Mouse (Mus musculus): ENCODE measurements around the gene Ajuba.

- TF ChIP-seq MAFK (IDR thresholded peaks at IDR 0.05; ENCODE audit: insufficient read depth, low read depth, low read length): no peak
- no peak for TF ChIP-seq ZNF384 (IDR thresholded peaks at IDR 0.05; ENCODE audit: low read depth, low read length)
- no peak for TF ChIP-seq HCFC1 (IDR thresholded peaks at IDR 0.05; ENCODE audit: borderline replicate concordance, insufficient read depth, low read length)
Observed at GRCm38 (mm10) chr14:54617152-54617896, 40.0 kb upstream of the Ajuba start.

Data from ES-E14 (cell line).